Mouse (Mus musculus) kidney, adult 2 months (tissue): Measurements from ENCODE around the gene Klk1b24.

Experiments
- CTCF ChIP-seq: fragments of 200-500 bp; conservative IDR thresholded peaks from 2 replicates; pipeline ENCODE4 v1.5.1; 2011; ENCODE audit warnings: low read depth, mild to moderate bottlenecking, control low read depth, low read length, moderate library complexity, mixed read lengths; ENCODE audit not compliant: insufficient read depth, insufficient read length
- POLR2A ChIP-seq: fragments of 200-500 bp; IDR thresholded peaks from one replicate; pipeline ENCODE4 v1.6.1; 2011; ENCODE audit warnings: low read depth, low read length, control low read depth

GRCm38 (mm10) chr7:44240712-44241111 lies 52.7 kb downstream of the Klk1b24 start:
- TF ChIP-seq POLR2A (no peak), CTCF (no peak)
